Mouse (Mus musculus) CD8-positive naive resting alpha-beta T cell, adult 2 months (primary cell): ENCODE data around the gene Rars.
"Not testable (repeated sequence)": the region's sequence is repeated elsewhere in the genome, so short reads cannot be mapped to it uniquely, and the experiment has no call there.

Source experiments
- DNase-seq, 2 experiments: peaks; one replicate each; pipeline ENCODE4 v3.0.0; 2022; ENCODE audit warnings: low read depth in 2 of 2, low spot score in 2 of 2

The Rars gene

GRCm38 (mm10) chr11:35838345-35839338 is 4.3 kb upstream of the Rars start:
- peak; percentile 67 to 72 for DNase-seq

- DNase-seq: no peak
Observed at GRCm38 (mm10) chr11:35837156-35838126, 3.1 kb upstream of the Rars start.

- DNase-seq: no peak
Observed at GRCm38 (mm10) chr11:35833270-35833669, 1.0 kb downstream of the Rars start.

GRCm38 (mm10) chr11:35832139-35832538 is 2.2 kb downstream of the Rars start:
- DNase-seq: no peak

GRCm38 (mm10) chr11:35827714-35828113 is 6.6 kb downstream of the Rars start:
- DNase-seq: no peak

GRCm38 (mm10) chr11:35816316-35816715 is 18.0 kb downstream of the Rars start:
- DNase-seq: no peak

- DNase-seq: no peak
Observed at GRCm38 (mm10) chr11:35811458-35811857, 22.8 kb downstream of the Rars start.

GRCm38 (mm10) chr11:35801332-35801731 is 33.0 kb downstream of the Rars start:
- DNase-seq: no peak

GRCm38 (mm10) chr11:35798874-35799273 is 35.4 kb downstream of the Rars start, which contains the start of gene Fbll1:
Fbll1 (minus strand) TSS chr11:35798884.
- no peak for DNase-seq

GRCm38 (mm10) chr11:35798495-35798820 is 35.8 kb downstream of the Rars start:
- peak; percentile 3 to 8 for DNase-seq

- no peak for DNase-seq
Observed at GRCm38 (mm10) chr11:35797751-35798494, 36.4 kb downstream of the Rars start.

GRCm38 (mm10) chr11:35792800-35793199 is 41.5 kb downstream of the Rars start:
- not testable (repeated sequence) for DNase-seq

GRCm38 (mm10) chr11:35788443-35788842 is 45.9 kb downstream of the Rars start:
- no peak for DNase-seq

GRCm38 (mm10) chr11:35784537-35784936 is 49.8 kb downstream of the Rars start:
- DNase-seq: no peak

- no peak for DNase-seq
Observed at GRCm38 (mm10) chr11:35784002-35784401, 50.3 kb downstream of the Rars start.

- DNase-seq: no peak
Observed at GRCm38 (mm10) chr11:35783038-35783437, 51.3 kb downstream of the Rars start.

- no peak for DNase-seq
Observed at GRCm38 (mm10) chr11:35782444-35782843, 51.9 kb downstream of the Rars start.

GRCm38 (mm10) chr11:35780336-35780735 is 54.0 kb downstream of the Rars start:
- no peak for DNase-seq

GRCm38 (mm10) chr11:35776452-35776851 is 57.9 kb downstream of the Rars start:
- DNase-seq: no peak

GRCm38 (mm10) chr11:35775606-35776005 is 58.7 kb downstream of the Rars start:
- no peak for DNase-seq
